Mouse (Mus musculus) lung, embryonic 16.5 days (tissue): ENCODE results near the gene Dnajb12. TPM values are rescaled to one million over a fixed set of nuclear protein-coding genes. Genes with fewer than 3 reads are reported as not detected.

Experiments
- ATAC-seq: fragments of 200-750 bp; cut with Nextera tagmentation; 2 replicates; pipeline ENCODE4 v1.8.0; 2017; ENCODE audit warnings: low read depth, mild to moderate bottlenecking, moderate library complexity
- H3K27ac ChIP-seq: fragments of 300-500 bp; sonication (generic); 2 replicates; pipeline ENCODE4 v1.5.1; 2014; ENCODE audit warnings: mild to moderate bottlenecking, control low read depth, low read length
- H3K27me3 ChIP-seq: fragments of 300-500 bp; sonication (generic); 2 replicates; pipeline ENCODE4 v1.6.1; 2014; ENCODE audit warnings: low read depth, low read length, mixed read lengths; ENCODE audit not compliant: control insufficient read depth, insufficient read depth
- H3K36me3 ChIP-seq: fragments of 300-500 bp; sonication (generic); 2 replicates; pipeline ENCODE4 v1.6.1; 2014; ENCODE audit warnings: low read length; ENCODE audit not compliant: control insufficient read depth, insufficient read depth
- H3K4me1 ChIP-seq: fragments of 300-500 bp; sonication (generic); replicated peaks from 2 replicates; pipeline ENCODE4 v1.6.1; 2014; ENCODE audit warnings: low read length, mixed read lengths; ENCODE audit not compliant: control insufficient read depth, insufficient read depth
- H3K4me2 ChIP-seq: fragments of 300-500 bp; sonication (generic); 2 replicates; pipeline ENCODE4 v1.6.1; 2014; ENCODE audit warnings: low read depth, low read length, control low read depth
- H3K4me3 ChIP-seq: fragments of 300-500 bp; sonication (generic); 2 replicates; pipeline ENCODE4 v1.5.1; 2014; ENCODE audit warnings: mild to moderate bottlenecking, low read length, control low read depth
- H3K9ac ChIP-seq: fragments of 300-500 bp; sonication (generic); 2 replicates; pipeline ENCODE4 v1.6.1; 2014; ENCODE audit warnings: low read length, control low read depth
- H3K9me3 ChIP-seq: fragments of 300-500 bp; sonication (generic); 2 replicates; pipeline ENCODE4 v1.6.1; 2016; ENCODE audit warnings: low read length; ENCODE audit not compliant: control insufficient read depth
- WGBS: fragments of 180-500 bp; shearing (Covaris S2); extraction: QIAGEN DNeasy Blood & Tissue Kit; methylation state at CpG from one replicate; pipeline ENCODE4 v1.1.7; 2014; 5-methylcytosine and 5-hydroxymethylcytosine counted together
- polyA plus RNA-seq: library from polyadenylated mRNA; unstranded; fragments of >200 nt; fragmentation: Nextera tagmentation; extraction: Ambion mirVana; gene quantifications from 2 replicates; pipeline ENCODE4 v1.2.1, GENCODE M21; 2015

The Dnajb12 gene
- polyA plus RNA-seq, 1 experiment from 2014 or later, result 27.1 TPM

DNA sequence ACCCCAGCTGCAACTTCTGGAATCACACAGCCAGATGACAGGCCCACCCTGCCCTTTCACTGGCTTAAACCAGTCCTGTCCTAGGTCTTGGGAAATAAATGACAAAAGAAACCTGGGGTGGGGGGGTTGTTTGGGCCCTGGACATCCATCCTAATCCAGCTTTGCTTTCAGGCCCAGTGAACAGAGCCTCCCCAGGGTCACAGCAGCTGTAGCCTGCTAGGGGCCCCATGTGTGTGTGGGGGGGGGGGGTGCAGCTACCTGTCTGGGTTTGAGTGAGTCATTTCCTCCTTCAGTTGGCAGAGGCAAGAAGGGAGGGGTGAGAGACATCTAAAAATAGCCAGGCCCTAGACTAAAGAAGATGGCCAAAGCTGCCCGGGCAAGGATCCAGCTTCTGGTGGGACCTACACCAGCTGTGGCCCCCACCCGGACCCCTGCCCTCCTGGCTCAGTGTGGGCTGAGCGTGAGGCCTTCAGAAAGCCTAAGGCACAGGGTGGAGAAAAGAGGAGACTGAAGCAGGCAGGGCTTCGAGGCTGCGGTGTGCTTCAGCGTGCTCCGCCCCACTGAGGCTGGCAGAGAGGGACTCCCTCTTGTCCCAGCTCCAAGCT lies 28.4 kb downstream of the Dnajb12 start:
- no peak overlapping the region for H3K4me2 ChIP-seq
- no peaks in the 10 kb centered on the region for H3K27me3 ChIP-seq
- peak overlapping the region; percentile 83 for H3K27ac ChIP-seq
- no peaks in the 10 kb centered on the region for H3K36me3 ChIP-seq
- WGBS, result 11% methylated on average over 7 of the region's 7 CpGs
- no peaks in the 10 kb centered on the region for H3K9me3 ChIP-seq
- ATAC-seq, result peak; percentile 76
- peak overlapping the region; percentile 40 for H3K9ac ChIP-seq
- peaks cover 49% of the 10 kb centered on the region for H3K4me1 ChIP-seq
- H3K4me3 ChIP-seq, result no peak overlapping the region

DNA sequence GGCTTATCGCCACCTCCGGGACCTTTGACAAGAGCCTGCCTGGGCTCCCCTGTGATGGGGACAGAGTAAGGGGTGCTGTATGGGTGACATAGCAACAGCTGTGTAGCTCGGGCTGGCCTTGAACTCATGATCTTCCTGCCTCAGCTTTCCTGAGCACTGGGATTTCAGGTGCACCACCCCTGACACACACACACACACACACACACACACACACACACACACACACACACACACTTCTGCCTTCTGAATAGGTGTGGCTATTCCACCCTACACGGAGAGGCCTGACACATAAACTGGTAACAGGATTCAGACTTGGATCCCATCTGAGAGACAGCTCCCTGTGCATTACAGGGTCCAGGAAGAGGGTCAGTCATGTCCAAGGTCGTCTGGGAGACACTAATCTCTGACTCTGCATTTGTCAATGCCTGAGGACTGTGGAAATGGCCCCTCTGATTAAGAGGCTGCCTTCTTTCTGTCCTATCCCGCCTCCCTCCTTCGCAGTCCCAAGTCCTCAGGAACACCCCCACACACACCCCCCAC lies 29.5 kb downstream of the Dnajb12 start:
- Histone ChIP-seq H3K4me3 (no peak overlapping the region), H3K9me3 (no peaks in the 10 kb centered on the region), H3K36me3 (no peaks in the 10 kb centered on the region), H3K9ac (no peak overlapping the region), H3K27me3 (no peaks in the 10 kb centered on the region), H3K4me1 (peaks cover 41% of the 10 kb centered on the region), H3K27ac (peak overlapping the region; percentile 83), H3K4me2 (peak overlapping the region; percentile 42; the same call in 1 of the 2 replicates)
- no peak for ATAC-seq
- 44% methylated on average over 7 of the region's 7 CpGs for WGBS

DNA sequence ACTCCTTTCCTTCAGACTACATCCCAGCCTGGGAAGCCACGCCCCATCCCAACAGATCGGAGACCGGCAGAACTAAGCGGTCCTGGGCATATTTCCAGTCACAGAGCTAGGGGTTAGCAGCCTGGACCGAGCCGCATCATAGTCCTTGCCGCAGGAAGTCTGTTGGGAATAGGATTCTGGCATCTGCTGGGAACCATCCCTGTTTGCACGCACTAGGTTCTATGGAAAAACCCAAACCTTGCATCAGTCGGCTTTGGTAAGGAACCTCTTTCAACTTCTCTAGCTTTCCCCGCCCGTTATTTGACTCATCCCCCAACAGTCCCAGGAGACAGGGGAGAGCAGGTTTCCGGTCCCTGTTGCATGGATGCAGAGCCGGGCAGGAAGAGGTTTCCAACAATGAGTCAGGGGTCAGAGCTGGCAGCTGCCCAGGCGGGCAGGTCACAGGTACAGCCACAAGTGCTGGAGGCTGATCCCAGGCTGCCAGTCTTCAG lies 30.0 kb downstream of the Dnajb12 start:
- peak overlapping the region; percentile 42 for H3K4me2 ChIP-seq
- WGBS, result 5% methylated on average over 14 of the region's 14 CpGs
- no peaks in the 10 kb centered on the region for H3K27me3 ChIP-seq
- peak overlapping the region; percentile 36; the same call in 1 of the 2 replicates for H3K9ac ChIP-seq
- no peaks in the 10 kb centered on the region for H3K9me3 ChIP-seq
- no peak overlapping the region for H3K4me3 ChIP-seq
- peak; percentile 65 for ATAC-seq
- no peaks in the 10 kb centered on the region for H3K36me3 ChIP-seq
- peak overlapping the region; percentile 83 for H3K27ac ChIP-seq
- peaks cover 41% of the 10 kb centered on the region for H3K4me1 ChIP-seq

DNA sequence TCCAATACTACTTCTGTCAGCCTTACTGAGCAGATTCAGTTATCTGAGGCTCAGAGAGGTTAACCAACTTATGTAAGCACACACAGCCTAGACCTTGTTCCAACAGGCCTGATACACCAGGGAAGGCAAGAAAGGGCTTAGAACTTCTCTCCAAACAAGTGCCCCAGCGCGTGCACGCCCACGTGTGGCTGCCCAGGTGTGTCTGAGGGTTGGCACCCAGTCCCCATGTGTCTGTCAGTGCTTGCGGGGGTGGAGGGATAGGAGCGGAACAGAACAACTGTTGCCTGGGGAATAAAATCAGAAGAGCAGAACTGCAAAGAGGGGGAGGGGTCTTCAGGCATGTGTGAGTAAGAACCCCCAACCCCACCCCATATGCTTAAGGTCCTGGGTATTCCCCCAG lies 31.7 kb downstream of the Dnajb12 start:
- WGBS, result 32% methylated on average over 6 of the region's 6 CpGs
- Histone ChIP-seq H3K27ac (peak overlapping the region; percentile 61), H3K4me1 (peaks cover 50% of the 10 kb centered on the region), H3K4me3 (peak overlapping the region; percentile 22; the same call in 1 of the 2 replicates), H3K9me3 (no peaks in the 10 kb centered on the region), H3K9ac (peak overlapping the region; percentile 57), H3K4me2 (peak overlapping the region; percentile 44), H3K27me3 (no peaks in the 10 kb centered on the region), H3K36me3 (no peaks in the 10 kb centered on the region)
- no peak for ATAC-seq

DNA sequence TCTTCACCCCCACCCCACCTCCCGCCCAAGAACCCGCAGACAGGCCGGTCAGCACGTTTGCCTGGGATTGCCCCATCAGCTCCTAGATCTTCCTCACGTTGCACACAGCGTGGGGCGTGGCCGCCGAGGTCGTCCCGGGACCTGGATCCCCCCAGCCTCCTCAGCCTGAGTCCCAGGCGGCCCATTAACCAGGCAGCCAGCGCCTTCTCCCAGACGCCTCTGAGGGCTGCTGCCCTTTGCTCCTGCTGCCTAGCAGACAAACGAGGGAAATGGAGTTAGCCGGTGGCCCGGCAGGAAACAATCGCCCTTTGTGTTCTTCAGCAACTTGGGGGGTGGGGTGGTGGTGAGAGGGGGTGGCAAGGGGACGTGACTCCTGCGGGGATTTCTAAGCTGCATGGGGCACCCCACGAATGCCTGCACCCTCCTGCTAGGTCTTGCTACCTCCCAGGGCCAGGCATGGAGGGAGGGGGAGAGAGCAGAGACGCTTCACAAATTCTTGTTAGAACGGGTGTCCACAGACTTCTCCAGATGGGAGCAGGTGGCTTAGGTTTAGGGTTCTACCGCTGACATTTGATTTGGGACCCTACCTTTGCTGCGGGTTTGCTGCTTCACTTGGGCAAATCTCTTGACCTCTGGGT lies 32.3 kb downstream of the Dnajb12 start:
- no peaks in the 10 kb centered on the region for H3K36me3 ChIP-seq
- H3K9ac ChIP-seq, result peak overlapping the region; percentile 57
- H3K4me1 ChIP-seq, result peaks cover 56% of the 10 kb centered on the region
- peak overlapping the region; percentile 62 for H3K27ac ChIP-seq
- peak; percentile 10; the same call in 1 of the 2 replicates for ATAC-seq
- WGBS, result 5% methylated on average over 25 of the region's 25 CpGs
- H3K4me3 ChIP-seq, result peak overlapping the region; percentile 22
- H3K27me3 ChIP-seq, result no peaks in the 10 kb centered on the region
- H3K4me2 ChIP-seq, result peak overlapping the region; percentile 44
- no peaks in the 10 kb centered on the region for H3K9me3 ChIP-seq

DNA sequence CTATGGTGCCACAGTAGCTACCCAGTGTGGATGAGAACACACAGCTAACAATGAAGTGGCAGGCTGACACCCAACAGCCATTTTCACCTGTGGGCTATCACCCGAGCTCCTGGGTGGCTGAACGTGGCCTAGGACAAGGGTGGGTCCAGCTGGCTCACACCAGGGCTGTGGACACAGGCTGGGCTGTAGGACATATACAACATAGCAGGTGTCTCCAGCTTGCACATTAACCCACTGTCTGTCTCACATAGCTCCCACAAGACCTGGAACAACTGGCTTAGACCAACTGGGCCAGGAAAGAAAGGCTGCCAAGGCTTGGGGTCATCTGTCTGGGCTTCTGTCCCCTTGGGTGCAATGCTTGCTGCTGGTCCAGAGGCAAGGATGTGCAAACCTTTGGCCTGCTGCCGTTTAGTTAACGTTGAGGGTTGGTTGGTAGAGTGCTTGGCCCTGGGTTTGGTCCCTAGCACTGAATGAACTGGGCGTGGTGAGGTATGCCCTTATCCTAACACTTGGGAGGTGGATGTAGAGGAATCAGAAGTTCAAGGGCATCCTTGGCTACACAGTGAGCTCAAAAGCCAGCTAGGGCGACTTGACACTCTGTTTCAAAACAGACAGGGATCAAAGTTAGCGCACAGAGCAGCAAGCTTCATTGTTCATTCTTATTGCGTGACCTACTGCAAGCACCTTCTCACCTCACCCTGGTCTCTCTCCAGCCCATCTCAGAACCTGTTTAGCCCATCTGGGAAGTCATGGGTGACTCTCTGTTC lies 36.0 kb downstream of the Dnajb12 start:
- Histone ChIP-seq H3K9me3 (no peaks in the 10 kb centered on the region), H3K4me1 (peaks cover 52% of the 10 kb centered on the region), H3K9ac (no peak overlapping the region), H3K4me3 (no peak overlapping the region), H3K36me3 (no peaks in the 10 kb centered on the region), H3K27ac (peak overlapping the region; percentile 95), H3K4me2 (no peak overlapping the region), H3K27me3 (no peaks in the 10 kb centered on the region)
- WGBS, result 81% methylated on average over 8 of the region's 8 CpGs
- ATAC-seq, result no peak

DNA sequence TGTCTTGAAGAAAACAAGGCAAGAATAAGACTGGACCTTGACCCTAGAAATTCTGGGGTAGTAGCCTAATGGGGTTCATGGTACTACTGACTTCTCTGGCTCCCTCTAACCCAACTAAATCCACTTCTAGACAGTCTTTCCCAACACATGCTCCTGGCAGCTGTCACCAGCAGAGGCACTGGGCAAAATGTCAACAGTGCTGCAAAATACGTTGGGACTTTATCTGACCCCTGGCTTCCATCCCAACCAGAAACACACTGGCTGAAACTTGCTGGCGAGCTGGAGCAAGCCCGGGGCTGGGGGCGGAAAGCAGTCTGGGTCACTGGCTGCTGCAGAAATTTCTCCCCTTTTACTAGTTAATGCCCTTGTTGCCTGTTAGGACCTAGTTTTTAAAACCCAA lies 36.8 kb downstream of the Dnajb12 start:
- Histone ChIP-seq H3K4me2 (peak overlapping the region; percentile 79), H3K36me3 (no peaks in the 10 kb centered on the region), H3K27ac (peak overlapping the region; percentile 95), H3K4me3 (peak overlapping the region; percentile 43), H3K27me3 (no peaks in the 10 kb centered on the region), H3K4me1 (peaks cover 52% of the 10 kb centered on the region), H3K9me3 (no peaks in the 10 kb centered on the region), H3K9ac (peak overlapping the region; percentile 65)
- WGBS, result 0% methylated on average over 4 of the region's 4 CpGs
- ATAC-seq, result peak; percentile 66

DNA sequence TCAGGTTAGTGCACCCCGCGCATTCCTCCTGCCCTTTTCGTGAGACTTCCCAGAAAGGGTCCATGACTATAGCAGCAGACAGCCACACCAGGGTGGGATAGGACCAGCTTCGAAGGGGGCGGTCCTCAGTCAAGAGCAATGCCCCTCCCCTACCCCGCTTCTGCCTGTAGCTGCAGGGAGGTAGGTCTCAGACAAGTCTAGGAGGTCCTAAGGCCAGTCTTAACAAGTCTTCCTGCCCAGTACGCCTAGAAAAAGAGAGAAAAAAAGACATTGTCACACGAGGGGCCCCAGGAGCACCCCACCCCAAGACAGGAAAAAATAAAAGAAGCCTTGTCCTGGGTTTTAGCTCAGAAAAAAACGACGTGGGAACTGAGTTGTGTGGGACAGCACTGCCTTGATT lies 37.3 kb downstream of the Dnajb12 start:
- Histone ChIP-seq H3K4me2 (peak overlapping the region; percentile 79), H3K4me1 (peaks cover 51% of the 10 kb centered on the region), H3K27me3 (no peaks in the 10 kb centered on the region), H3K9ac (peak overlapping the region; percentile 65), H3K36me3 (no peaks in the 10 kb centered on the region), H3K4me3 (peak overlapping the region; percentile 43), H3K27ac (peak overlapping the region; percentile 95), H3K9me3 (no peaks in the 10 kb centered on the region)
- under 1% methylated on average over 10 of the region's 10 CpGs for WGBS
- ATAC-seq, result peak; percentile 81

DNA sequence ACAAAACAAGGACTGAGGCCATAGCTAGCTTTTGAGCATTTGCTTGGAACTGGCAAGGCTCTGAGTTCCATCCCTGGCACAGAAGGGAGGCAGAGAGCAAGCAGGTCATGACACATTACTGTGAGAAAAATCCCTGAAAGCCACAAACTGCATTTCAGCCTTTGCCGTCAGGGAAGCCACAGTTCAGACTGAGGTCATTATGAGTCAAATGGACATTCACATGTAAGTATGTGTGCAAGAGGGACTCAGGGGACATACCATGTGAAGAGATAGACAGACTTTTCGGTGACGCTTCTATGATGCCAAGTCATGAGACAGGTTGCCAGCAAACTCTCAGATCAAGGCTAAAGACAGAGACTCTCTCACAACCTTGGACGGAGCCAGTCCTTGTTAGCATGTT lies 38.8 kb downstream of the Dnajb12 start:
- no peaks in the 10 kb centered on the region for H3K9me3 ChIP-seq
- 95% methylated on average over 4 of the region's 4 CpGs for WGBS
- no peaks in the 10 kb centered on the region for H3K36me3 ChIP-seq
- H3K9ac ChIP-seq, result no peak overlapping the region
- ATAC-seq, result no peak
- H3K4me1 ChIP-seq, result peaks cover 50% of the 10 kb centered on the region
- no peak overlapping the region for H3K27ac ChIP-seq
- H3K4me2 ChIP-seq, result no peak overlapping the region
- no peak overlapping the region for H3K4me3 ChIP-seq
- no peaks in the 10 kb centered on the region for H3K27me3 ChIP-seq
